Mouse (Mus musculus) thymus, adult 2 months (tissue): ENCODE measurements around the gene Tln2. TPM values are rescaled to one million over a fixed set of nuclear protein-coding genes. Genes with fewer than 3 reads are reported as not detected.

ENCODE experiments used
- DNase-seq: peaks from one replicate; pipeline ENCODE4 v3.0.0; 2021
- H3K27ac ChIP-seq: fragments of 200-500 bp; 2 replicates; pipeline ENCODE4 v1.5.1; 2012; ENCODE audit warnings: low read length, control low read depth; ENCODE audit not compliant: control insufficient read depth, insufficient read depth
- H3K27me3 ChIP-seq: fragments of 200-500 bp; 2 replicates; pipeline ENCODE4 v1.6.1; 2012; ENCODE audit warnings: mild to moderate bottlenecking, low read length, moderate library complexity, mixed read lengths; ENCODE audit not compliant: control insufficient read depth, insufficient read depth
- H3K36me3 ChIP-seq: fragments of 200-500 bp; 2 replicates; pipeline ENCODE4 v1.6.1; 2012; ENCODE audit warnings: mild to moderate bottlenecking, low read length, moderate library complexity; ENCODE audit not compliant: control insufficient read depth, insufficient read depth
- H3K4me1 ChIP-seq: fragments of 200-500 bp; replicated peaks from 2 replicates; pipeline ENCODE4 v1.6.1; 2012; ENCODE audit warnings: low read length; ENCODE audit not compliant: control insufficient read depth, insufficient read depth
- H3K4me3 ChIP-seq: fragments of 200-500 bp; 2 replicates; pipeline ENCODE4 v1.5.1; 2012; ENCODE audit warnings: mild to moderate bottlenecking, low read length, control low read depth, moderate library complexity; ENCODE audit not compliant: control insufficient read depth, insufficient read depth
- CTCF ChIP-seq: fragments of 200-500 bp; IDR thresholded peaks from 2 replicates; pipeline ENCODE4 v1.5.1; 2012; ENCODE audit warnings: mild to moderate bottlenecking, control low read depth, low read length, moderate library complexity, borderline replicate concordance; ENCODE audit not compliant: control insufficient read depth, poor library complexity, insufficient read depth; ENCODE audit errors: extremely low read depth
- POLR2A ChIP-seq: fragments of 200-500 bp; IDR thresholded peaks from 2 replicates; pipeline ENCODE4 v1.6.1; 2012; ENCODE audit warnings: mild to moderate bottlenecking, low read length, control low read depth, moderate library complexity; ENCODE audit not compliant: control insufficient read depth, poor library complexity, insufficient read depth; ENCODE audit errors: extremely low read depth
- WGBS: fragments of 180-500 bp; shearing (Covaris S2); methylation state at CpG from one replicate; pipeline ENCODE4 v1.1.7; 2018; 5-methylcytosine and 5-hydroxymethylcytosine counted together
- polyA plus RNA-seq: library from polyadenylated mRNA; depleted of rRNA; stranded (reverse); fragments of >200 nt; gene quantifications from 2 replicates; pipeline ENCODE4 v1.2.3, GENCODE M21; 2012

Gene Tln2
- polyA plus RNA-seq, 1 experiment = 3.7 TPM

GRCm38 (mm10) chr9:67240456-67240855 is 319.0 kb downstream of the Tln2 start:
- 93% methylated on average over 9 of the region's 9 CpGs for WGBS
- Histone ChIP-seq H3K4me1 (no peaks in the 10 kb centered on the region), H3K27me3 (no peaks in the 10 kb centered on the region), H3K4me3 (no peak overlapping the region), H3K27ac (no peak overlapping the region), H3K36me3 (no peaks in the 10 kb centered on the region)
- DNase-seq = no peak
- TF ChIP-seq CTCF = no peak
- no peak for TF ChIP-seq POLR2A

DNA sequence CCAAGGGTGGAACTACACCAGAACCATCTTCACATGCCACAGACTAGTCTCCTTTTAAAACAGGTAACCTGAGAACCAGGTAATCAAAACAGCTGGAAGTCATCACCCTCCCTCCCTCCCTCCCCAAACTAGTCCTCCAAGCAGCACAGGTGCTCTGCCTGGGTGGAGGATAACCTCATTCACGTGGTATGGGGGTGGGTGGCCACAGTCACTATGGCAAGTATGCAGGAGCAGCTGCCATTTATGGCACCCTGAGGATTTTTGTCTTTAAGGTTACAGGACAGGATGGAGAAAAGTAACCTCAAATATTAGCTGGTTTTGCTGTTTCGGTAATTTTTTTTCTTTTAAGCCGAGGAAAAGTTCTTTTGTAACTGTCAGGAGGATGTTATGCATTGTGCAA is 322.5 kb downstream of the Tln2 start:
- Histone ChIP-seq H3K36me3 (no peaks in the 10 kb centered on the region), H3K4me1 (no peaks in the 10 kb centered on the region), H3K4me3 (no peak overlapping the region), H3K27ac (no peak overlapping the region), H3K27me3 (no peaks in the 10 kb centered on the region)
- TF ChIP-seq POLR2A (no peak), CTCF (no peak)
- WGBS = 78% methylated on average over 3 of the region's 3 CpGs
- no peak for DNase-seq

- WGBS = 80% methylated on average over 12 of the region's 12 CpGs
- Histone ChIP-seq H3K27me3 (no peaks in the 10 kb centered on the region), H3K4me3 (no peak overlapping the region), H3K27ac (no peak overlapping the region), H3K4me1 (no peaks in the 10 kb centered on the region), H3K36me3 (no peaks in the 10 kb centered on the region)
- no peak for DNase-seq
- TF ChIP-seq CTCF (no peak), POLR2A (no peak)
These were observed 323.9 kb downstream of the Tln2 start for GRCm38 (mm10) chr9:67235441-67236217.

- Histone ChIP-seq H3K36me3 (no peaks in the 10 kb centered on the region), H3K4me3 (no peak overlapping the region), H3K27ac (no peak overlapping the region), H3K4me1 (no peaks in the 10 kb centered on the region), H3K27me3 (no peaks in the 10 kb centered on the region)
- 93% methylated on average over 5 of the region's 5 CpGs for WGBS
- no peak for DNase-seq
- TF ChIP-seq POLR2A (no peak), CTCF (no peak)
These were observed 330.5 kb downstream of the Tln2 start for GRCm38 (mm10) chr9:67229033-67229432.

GRCm38 (mm10) chr9:67220388-67220787 is 339.1 kb downstream of the Tln2 start:
- Histone ChIP-seq H3K4me3 (no peak overlapping the region), H3K27ac (no peak overlapping the region), H3K4me1 (no peaks in the 10 kb centered on the region; the same call in 1 of the 2 replicates), H3K27me3 (no peaks in the 10 kb centered on the region), H3K36me3 (no peaks in the 10 kb centered on the region)
- TF ChIP-seq POLR2A = no peak
- no peak for TF ChIP-seq CTCF
- 69% methylated on average over 3 of the region's 3 CpGs for WGBS
- peak; percentile 13 for DNase-seq

DNA sequence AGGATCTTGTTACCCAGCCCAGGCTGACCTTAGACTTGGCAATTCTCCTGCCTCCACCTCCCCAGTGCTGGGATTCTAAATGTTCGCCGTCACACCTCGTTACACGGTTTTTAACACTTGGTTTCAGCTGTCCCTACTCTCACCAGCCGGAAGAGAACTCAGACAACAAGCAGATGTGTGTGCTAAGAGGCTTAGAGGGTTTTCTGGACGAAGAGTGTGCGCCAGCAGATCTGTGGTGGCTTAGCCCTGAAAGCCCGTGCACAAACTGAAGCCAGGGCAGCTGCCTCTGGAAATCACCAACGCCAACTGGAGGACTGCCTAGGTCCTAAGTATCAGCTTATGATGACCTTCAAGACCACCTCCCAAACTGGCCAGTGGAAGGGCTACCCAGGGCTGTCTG is 341.5 kb downstream of the Tln2 start:
- TF ChIP-seq CTCF (no peak), POLR2A (no peak)
- 90% methylated on average over 9 of the region's 9 CpGs for WGBS
- Histone ChIP-seq H3K27ac (no peak overlapping the region), H3K27me3 (no peaks in the 10 kb centered on the region), H3K4me1 (no peaks in the 10 kb centered on the region), H3K4me3 (no peak overlapping the region), H3K36me3 (no peaks in the 10 kb centered on the region)
- no peak for DNase-seq

GRCm38 (mm10) chr9:67214191-67214985 is 345.1 kb downstream of the Tln2 start:
- no peak for DNase-seq
- TF ChIP-seq CTCF (no peak), POLR2A (no peak)
- Histone ChIP-seq H3K4me3 (no peak overlapping the region), H3K27me3 (no peaks in the 10 kb centered on the region), H3K4me1 (no peaks in the 10 kb centered on the region), H3K36me3 (no peaks in the 10 kb centered on the region), H3K27ac (no peak overlapping the region)
- WGBS = 91% methylated on average over 3 of the region's 3 CpGs
